31 mouse cellular contexts compared by ENCODE assay signal in the genomic region with DNA sequence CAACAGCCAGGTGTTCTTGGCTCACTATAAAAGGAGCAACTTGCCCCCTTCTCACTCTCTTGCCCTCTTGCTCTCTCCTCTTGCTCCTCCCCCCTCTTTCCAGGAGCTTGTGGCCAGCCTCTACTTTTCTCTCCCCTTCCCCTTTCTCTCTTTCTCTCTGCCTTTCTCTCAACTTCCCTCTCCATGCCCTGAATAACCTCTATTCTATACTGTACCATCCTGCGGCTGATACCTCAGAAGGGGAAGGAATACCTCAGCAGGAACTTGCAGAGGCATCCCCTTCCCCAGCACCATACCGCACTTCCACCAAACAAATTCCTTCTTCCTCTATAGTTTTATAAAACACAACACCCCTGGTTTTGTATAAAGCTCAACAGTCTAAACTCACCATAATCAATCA. TPM values are rescaled to one million over a fixed set of nuclear protein-coding genes. Genes with fewer than 3 reads are reported as not detected.
A peak's percentile ranks its signal among the peaks of the same experiment; 100 is the strongest.
DNase-seq lines count a peak whose midpoint lies in the region; ATAC-seq lines count a peak whose summit lies in the region.
"Had no signal": no experiment of that assay in that cellular context is flagged by ENCODE, and none has a peak within 500 bp of the region (broad histone marks: within the 10 kb centered on the region; RNA-seq: fewer than 3 reads in every experiment).

No protein-coding gene starts in this region.

- H3K4me2 ChIP-seq in kidney, embryonic 16.5 days (replicated peaks; ENCODE audit: low read depth, low read length), result no peak overlapping the region
- H3K4me2 ChIP-seq: embryonic facial prominence, embryonic 12.5 days; forebrain, embryonic 13.5 days; forebrain, embryonic 15.5 days had no signal

- H3K36me3 ChIP-seq in kidney, embryonic 16.5 days (ENCODE audit: insufficient read depth, low read length), result no peaks in the 10 kb centered on the region
- H3K36me3 ChIP-seq: embryonic facial prominence, embryonic 10.5 days; embryonic facial prominence, embryonic 12.5 days; forebrain, embryonic 15.5 days; G1E had no signal

- peak; percentile 95 for ATAC-seq in common myeloid progenitor, adult 5-6 weeks (replicated peaks; ENCODE audit: low read depth, poor library complexity, severe bottlenecking)
- peak; percentile 32 to 64; a peak in 2 of 4 replicates for ATAC-seq in hematopoietic stem cell, adult 5-6 weeks (replicated peaks in 1 of 2; ENCODE audit: insufficient read depth in 1 of 2, low FRiP score in 2 of 2, low TSS enrichment in 1 of 2, low read depth in 1 of 2, poor library complexity in 2 of 2, severe bottlenecking in 2 of 2)
- peak; percentile 93 for ATAC-seq in megakaryocyte progenitor cell, adult 5-6 weeks (replicated peaks; ENCODE audit: poor library complexity)
- ATAC-seq in kidney, embryonic 16.5 days (ENCODE audit: low FRiP score, low TSS enrichment), result no peak
- ATAC-seq: activated CD4-positive, CD25-positive, alpha-beta regulatory T cell, adult 4 months; CD4-positive, CD25-positive, alpha-beta regulatory T cell, adult 4 months; forebrain, embryonic 13.5 days; forebrain, embryonic 15.5 days; forebrain, postnatal 0 days; Patski had no signal

- no peaks in the 10 kb centered on the region for H3K27me3 ChIP-seq in kidney, embryonic 16.5 days (ENCODE audit: insufficient read depth, low read length)
- H3K27me3 ChIP-seq: CH12.LX; embryonic facial prominence, embryonic 12.5 days; forebrain, embryonic 13.5 days; forebrain, embryonic 15.5 days had no signal

- DNase-seq in thymus, postnatal 4 days, result no peak
- no peak for DNase-seq in spleen, adult 12 weeks (ENCODE audit: low spot score)
- DNase-seq: adrenal gland, postnatal 10 days; adrenal gland, postnatal 25 days; B cell, adult 2 months; cerebellum, adult 11 months; cerebellum, adult 18-20 months; cerebellum, adult 8-10 months; cerebellum, adult 9-11 months; cerebellum, postnatal 14 days; cerebellum, postnatal 36 days; forebrain, postnatal 0 days had no signal

- H3K27ac ChIP-seq in kidney, embryonic 16.5 days (ENCODE audit: low read length), result no peak overlapping the region
- H3K27ac ChIP-seq: embryonic facial prominence, embryonic 10.5 days; embryonic facial prominence, embryonic 12.5 days; forebrain, embryonic 13.5 days; forebrain, embryonic 15.5 days had no signal

- no peak overlapping the region for H3K9ac ChIP-seq in kidney, embryonic 16.5 days (replicated peaks; ENCODE audit: low read length)
- H3K9ac ChIP-seq: embryonic facial prominence, embryonic 12.5 days; forebrain, embryonic 13.5 days; forebrain, embryonic 15.5 days; forebrain, postnatal 0 days had no signal

- no peaks in the 10 kb centered on the region for H3K4me1 ChIP-seq in kidney, embryonic 16.5 days (ENCODE audit: insufficient read depth, low read length)
- H3K4me1 ChIP-seq: embryonic facial prominence, embryonic 10.5 days; embryonic facial prominence, embryonic 12.5 days; forebrain, embryonic 13.5 days; forebrain, embryonic 15.5 days had no signal

- no peak overlapping the region for H3K4me3 ChIP-seq in kidney, embryonic 16.5 days (ENCODE audit: low read length)
- H3K4me3 ChIP-seq: embryonic facial prominence, embryonic 10.5 days; embryonic facial prominence, embryonic 12.5 days; forebrain, embryonic 13.5 days; forebrain, embryonic 15.5 days had no signal

- H3K9me3 ChIP-seq in kidney, embryonic 16.5 days (ENCODE audit: low read length), result no peaks in the 10 kb centered on the region
- H3K9me3 ChIP-seq: embryonic facial prominence, embryonic 10.5 days; embryonic facial prominence, embryonic 12.5 days; forebrain, embryonic 13.5 days; forebrain, embryonic 15.5 days; G1E had no signal

- WGBS in kidney, embryonic 16.5 days, result 79% methylated on average over 2 of the region's 2 CpGs

RNA-seq across cellular contexts. Expression of a gene that starts 12.4 kb away (rescaled TPM):
- total RNA-seq in common myeloid progenitor, adult 5-6 weeks (2017), result 2.0 TPM in 1 of 2 replicates, not detected in the other
- total RNA-seq in hematopoietic stem cell, adult 5-6 weeks (2017), result 0.31 TPM in 1 of 2 replicates, not detected in the other
- 0.49 TPM in 1 of 2 replicates, not detected in the other for total RNA-seq in megakaryocyte progenitor cell, adult 5-6 weeks (2015)
- total RNA-seq in megakaryocyte progenitor cell, adult 5-6 weeks (2017), result not detected in 2 replicates
- polyA plus RNA-seq in kidney, embryonic 16.5 days (2015; fragmentation: Nextera tagmentation; extraction: Ambion mirVana), result not detected in 2 replicates
- total RNA-seq: adrenal gland, postnatal 10 days; adrenal gland, postnatal 25 days; adrenal gland, postnatal 4 days; CH12.LX; forebrain, postnatal 0 days had no signal
- polyA plus RNA-seq: activated CD4-positive, CD25-positive, alpha-beta regulatory T cell, adult 4 months; embryonic facial prominence, embryonic 10.5 days; embryonic facial prominence, embryonic 12.5 days; embryonic facial prominence, embryonic 14.5 days; forebrain, embryonic 11.5 days; forebrain, embryonic 13.5 days; forebrain, embryonic 15.5 days; forebrain, postnatal 0 days; G1E; Patski had no signal

RNA-seq across cellular contexts. Expression of a gene that starts 26.3 kb away (rescaled TPM):
- total RNA-seq in common myeloid progenitor, adult 5-6 weeks (2017), result 2.8 and 7.4 TPM in 2 replicates
- 2.4 and 9.5 TPM in 2 replicates for total RNA-seq in hematopoietic stem cell, adult 5-6 weeks (2017)
- 0.78 TPM in 1 of 2 replicates, not detected in the other for total RNA-seq in megakaryocyte progenitor cell, adult 5-6 weeks (2015)
- 2.3 and 2.5 TPM in 2 replicates for total RNA-seq in megakaryocyte progenitor cell, adult 5-6 weeks (2017)
- 0.32 and 0.36 TPM in 2 replicates for polyA plus RNA-seq in kidney, embryonic 16.5 days (2015; fragmentation: Nextera tagmentation; extraction: Ambion mirVana)
- total RNA-seq: adrenal gland, postnatal 25 days; CH12.LX; forebrain, postnatal 0 days; G1E had no signal
- polyA plus RNA-seq: CD4-positive, CD25-positive, alpha-beta regulatory T cell, adult 4 months; cortical plate, adult 2 months; embryonic facial prominence, embryonic 10.5 days; embryonic facial prominence, embryonic 12.5 days; forebrain, embryonic 11.5 days; forebrain, embryonic 13.5 days; forebrain, embryonic 15.5 days; forebrain, postnatal 0 days; G1E; Patski had no signal

RNA-seq across cellular contexts. Expression of a gene that starts 32.3 kb away (rescaled TPM):
- 90.8 and 91.1 TPM in 2 replicates for total RNA-seq in common myeloid progenitor, adult 5-6 weeks (2017)
- 147 and 152 TPM in 2 replicates for total RNA-seq in hematopoietic stem cell, adult 5-6 weeks (2017)
- total RNA-seq in megakaryocyte progenitor cell, adult 5-6 weeks (2015), result 19.0 and 19.4 TPM in 2 replicates
- 45.5 and 62.8 TPM in 2 replicates for total RNA-seq in megakaryocyte progenitor cell, adult 5-6 weeks (2017)
- 74.1 and 77.7 TPM in 2 replicates for polyA plus RNA-seq in kidney, embryonic 16.5 days (2015; fragmentation: Nextera tagmentation; extraction: Ambion mirVana)

RNA-seq across cellular contexts. Expression of a gene that starts 52.9 kb away (rescaled TPM):
- 0.18 TPM in 1 of 2 replicates, not detected in the other for total RNA-seq in common myeloid progenitor, adult 5-6 weeks (2017)
- not detected in 2 replicates for total RNA-seq in hematopoietic stem cell, adult 5-6 weeks (2017)
- total RNA-seq in megakaryocyte progenitor cell, adult 5-6 weeks (2015), result 0.10 TPM in 1 of 2 replicates, not detected in the other
- total RNA-seq in megakaryocyte progenitor cell, adult 5-6 weeks (2017), result 0.12 and 1.1 TPM in 2 replicates
- polyA plus RNA-seq in kidney, embryonic 16.5 days (2015; fragmentation: Nextera tagmentation; extraction: Ambion mirVana), result 61.5 and 63.1 TPM in 2 replicates
- total RNA-seq: adrenal gland, adult 18-20 months; adrenal gland, postnatal 10 days; adrenal gland, postnatal 25 days; CH12.LX; forebrain, postnatal 0 days had no signal
- polyA plus RNA-seq: activated CD4-positive, CD25-positive, alpha-beta regulatory T cell, adult 4 months; brain, embryonic 14.5 days; CD4-positive, CD25-positive, alpha-beta regulatory T cell, adult 4 months; cortical plate, adult 2 months; embryonic facial prominence, embryonic 10.5 days; embryonic facial prominence, embryonic 12.5 days; embryonic facial prominence, embryonic 14.5 days; forebrain, embryonic 11.5 days; forebrain, embryonic 13.5 days; forebrain, embryonic 15.5 days; forebrain, postnatal 0 days; G1E had no signal

RNA-seq across cellular contexts. Expression of a gene that starts 58.3 kb away (rescaled TPM):
- total RNA-seq in common myeloid progenitor, adult 5-6 weeks (2017), result 0.82 and 1.1 TPM in 2 replicates
- total RNA-seq in hematopoietic stem cell, adult 5-6 weeks (2017), result 0.55 and 6.5 TPM in 2 replicates
- 31.6 and 33.4 TPM in 2 replicates for total RNA-seq in megakaryocyte progenitor cell, adult 5-6 weeks (2015)
- total RNA-seq in megakaryocyte progenitor cell, adult 5-6 weeks (2017), result 17.3 and 51.7 TPM in 2 replicates
- polyA plus RNA-seq in kidney, embryonic 16.5 days (2015; fragmentation: Nextera tagmentation; extraction: Ambion mirVana), result not detected in 2 replicates
- total RNA-seq: adrenal gland, postnatal 25 days; CH12.LX had no signal
- polyA plus RNA-seq: brain, embryonic 14.5 days; cortical plate, adult 2 months; forebrain, embryonic 11.5 days; forebrain, embryonic 13.5 days; forebrain, embryonic 15.5 days; forebrain, postnatal 0 days; G1E; Patski had no signal
